Mouse (Mus musculus) naive thymus-derived CD4-positive, alpha-beta T cell, adult 2 months (primary cell): ENCODE measurements around the gene Cped1.
"Not testable (repeated sequence)": the region's sequence is repeated elsewhere in the genome, so short reads cannot be mapped to it uniquely, and the experiment has no call there.

ENCODE experiments used
- DNase-seq: peaks from one replicate; pipeline ENCODE4 v3.0.0-alpha.2; 2011; ENCODE audit warnings: low read depth

Gene Cped1

GRCm38 (mm10) chr6:22224351-22224750 lies 238.6 kb downstream of the Cped1 start:
- no peak for DNase-seq

- no peak for DNase-seq
Measured at GRCm38 (mm10) chr6:22231244-22231643, 245.5 kb downstream of the Cped1 start.

GRCm38 (mm10) chr6:22233517-22233916 lies 247.8 kb downstream of the Cped1 start:
- DNase-seq, result no peak

DNA sequence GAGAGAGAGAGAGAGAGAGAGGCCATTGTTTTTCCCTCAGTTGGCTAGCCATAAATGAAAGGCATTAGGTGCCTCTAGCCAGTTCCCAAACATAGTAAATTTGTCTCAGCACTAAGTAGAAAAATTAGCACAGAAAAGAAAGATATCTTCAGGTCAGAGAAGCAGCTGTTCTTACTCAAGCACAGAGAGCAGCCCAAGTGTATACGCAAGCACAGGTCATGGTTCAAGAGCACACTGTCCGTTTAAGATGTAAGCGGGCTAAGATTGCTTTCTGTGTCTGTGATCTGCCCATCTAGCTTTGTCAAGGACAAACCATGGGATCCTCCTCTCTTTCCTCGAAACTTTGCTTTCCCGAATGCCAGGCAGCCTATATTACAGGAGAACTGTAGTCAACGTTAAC lies 249.4 kb downstream of the Cped1 start:
- DNase-seq, result no peak

DNA sequence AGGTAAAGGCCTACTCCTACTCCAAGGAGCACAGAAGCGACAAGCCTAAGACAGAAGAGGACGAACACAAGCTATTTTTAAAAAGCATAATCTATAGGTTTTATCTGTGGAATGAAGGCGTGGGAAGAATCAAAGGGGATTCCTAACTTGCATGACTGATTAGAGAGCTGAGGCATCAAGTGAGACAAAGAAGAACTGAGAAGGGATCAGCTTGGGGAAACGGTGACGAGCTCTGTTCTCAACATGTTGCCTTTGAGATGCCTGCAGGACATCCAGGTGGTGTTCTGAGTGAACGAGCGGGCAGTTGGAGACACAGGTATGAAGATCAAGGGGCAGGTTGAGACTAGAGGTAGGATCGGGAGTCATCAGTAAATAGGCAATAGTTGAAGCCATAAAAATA lies 257.6 kb downstream of the Cped1 start:
- no peak for DNase-seq

GRCm38 (mm10) chr6:22246696-22247095 lies 261.0 kb downstream of the Cped1 start:
- no peak for DNase-seq

- DNase-seq, result no peak
Measured at GRCm38 (mm10) chr6:22258784-22259183, 273.1 kb downstream of the Cped1 start.

DNA sequence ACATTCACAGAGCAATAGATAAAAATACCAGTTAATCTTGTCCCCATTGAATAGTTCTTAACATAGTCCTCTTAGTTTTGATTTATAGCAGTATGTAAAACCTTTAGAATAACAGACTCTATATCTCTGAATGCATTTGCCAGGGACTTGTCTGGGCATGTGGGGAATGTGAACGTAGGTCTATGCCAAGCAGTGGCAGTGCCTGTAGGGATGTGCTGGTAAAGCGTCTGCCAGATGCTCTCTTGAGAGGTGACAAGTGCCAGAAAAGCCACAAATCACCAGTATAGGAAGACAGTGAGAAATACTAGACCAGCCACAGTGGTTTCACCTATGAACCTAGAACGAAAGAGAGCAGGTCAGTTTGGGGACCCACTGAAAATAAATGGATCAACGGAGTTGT lies 276.8 kb downstream of the Cped1 start:
- DNase-seq, result no peak

GRCm38 (mm10) chr6:22264094-22264493 lies 278.4 kb downstream of the Cped1 start:
- not testable (repeated sequence) for DNase-seq

DNA sequence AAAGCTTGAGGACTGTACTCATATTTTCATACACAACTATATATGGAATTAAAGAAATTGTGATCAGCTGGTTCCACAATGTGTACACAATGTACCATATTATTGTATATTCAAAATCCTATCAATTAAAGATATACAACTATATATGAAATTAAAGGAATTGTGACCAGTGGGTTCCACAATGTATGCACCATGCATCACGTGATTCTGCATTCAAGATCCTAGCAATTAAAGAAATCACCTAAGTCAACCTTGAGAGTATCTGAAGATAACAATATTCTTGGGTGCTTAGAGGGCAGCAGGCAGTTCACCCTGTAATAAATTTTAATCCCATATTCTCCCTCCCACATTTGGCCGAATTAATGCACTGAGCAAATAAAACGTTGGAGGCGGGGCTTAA lies 280.3 kb downstream of the Cped1 start:
- no peak for DNase-seq

DNA sequence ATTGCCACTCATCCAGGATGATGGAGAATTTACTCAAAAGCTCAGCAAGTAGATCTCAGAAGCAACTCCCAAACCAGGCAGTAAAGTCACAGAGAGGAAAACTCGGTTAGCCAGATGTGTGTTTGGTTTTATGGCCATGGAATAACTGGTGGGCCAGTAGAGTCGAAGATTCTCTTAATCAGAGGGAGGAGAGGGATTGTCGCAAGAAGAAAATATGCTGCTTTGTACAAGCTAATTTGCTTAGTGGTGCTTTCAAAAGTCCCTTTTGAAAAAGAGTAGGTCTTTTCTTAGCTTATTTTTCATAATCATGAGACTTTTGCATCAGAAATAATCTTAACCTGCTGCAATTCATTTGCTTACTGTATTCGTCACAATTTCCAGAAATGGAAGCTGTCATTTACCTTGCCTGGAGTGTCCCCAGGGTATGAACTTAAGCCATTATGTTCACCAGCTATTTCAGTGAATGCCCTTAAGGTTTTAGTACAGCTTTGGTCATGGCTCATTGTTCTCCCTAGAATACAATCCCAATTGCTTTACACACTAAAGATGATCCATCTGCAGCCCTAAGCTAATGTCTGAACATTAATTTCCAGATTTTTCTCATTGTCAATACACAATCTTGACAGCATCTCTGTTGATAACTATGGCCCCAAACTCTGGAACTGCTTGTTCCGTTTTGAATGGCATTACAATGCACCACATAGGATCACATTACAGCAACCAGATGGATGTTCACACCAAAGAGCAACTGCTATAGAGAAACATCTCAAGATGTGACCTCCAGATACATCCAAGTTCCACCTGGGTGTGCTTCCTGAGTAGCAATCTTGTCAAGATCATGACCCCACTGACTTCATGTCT lies 282.3 kb downstream of the Cped1 start:
- no peak for DNase-seq

DNA sequence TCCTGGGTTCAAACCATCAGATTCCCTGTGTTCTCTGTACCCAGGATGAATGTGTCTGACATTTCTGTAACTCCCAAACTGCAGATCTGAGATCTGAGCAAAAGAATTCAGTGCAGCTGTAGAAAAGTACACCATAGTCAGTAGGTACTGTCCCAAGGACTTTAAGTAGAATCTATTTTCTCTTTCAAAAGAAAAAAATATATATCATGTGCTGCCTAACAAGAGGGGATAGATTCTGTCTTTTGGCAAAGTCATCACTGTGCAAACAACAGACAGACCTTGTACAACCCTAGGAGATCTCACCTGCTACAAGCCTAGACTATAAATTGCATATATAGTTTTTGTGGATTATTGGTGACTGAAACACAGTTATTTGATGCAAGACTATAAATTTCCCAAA lies 283.0 kb downstream of the Cped1 start:
- DNase-seq, result no peak

DNA sequence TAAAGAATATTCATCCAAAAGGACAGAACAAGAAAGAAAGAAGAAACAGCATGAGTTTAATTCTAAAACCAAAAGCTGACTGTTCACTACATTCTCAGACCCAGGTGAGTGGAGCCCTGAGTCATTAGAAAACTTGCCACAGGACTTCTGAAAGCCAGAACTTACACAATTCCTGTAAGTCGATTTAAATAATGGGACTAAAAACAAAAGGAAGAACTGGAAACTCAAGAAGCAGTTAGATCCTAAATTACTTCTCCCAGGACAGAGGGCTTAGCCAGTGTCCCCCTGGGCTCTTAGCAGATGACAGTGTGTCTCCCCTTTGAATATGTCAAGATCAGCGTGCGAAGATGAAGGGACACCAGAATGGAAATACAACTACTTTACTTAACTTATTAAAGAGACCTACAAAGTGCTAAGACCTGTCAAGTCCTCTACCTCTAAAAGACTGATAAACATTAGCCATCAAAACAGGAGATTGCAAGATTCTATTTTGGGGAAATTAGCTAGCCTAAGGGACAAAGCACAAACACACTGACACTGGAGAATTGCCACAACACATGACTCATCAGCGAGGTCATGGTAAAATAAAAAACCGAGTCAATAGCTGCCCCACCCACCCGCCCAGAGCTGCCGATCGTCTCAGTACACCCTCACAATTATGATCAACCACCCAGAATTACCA lies 284.3 kb downstream of the Cped1 start:
- no peak for DNase-seq

- DNase-seq, result no peak
Measured at GRCm38 (mm10) chr6:22277941-22278340, 292.2 kb downstream of the Cped1 start.

GRCm38 (mm10) chr6:22280217-22280861 lies 294.6 kb downstream of the Cped1 start:
- DNase-seq, result no peak

- DNase-seq, result no peak
Measured at GRCm38 (mm10) chr6:22282405-22282804, 296.7 kb downstream of the Cped1 start.

GRCm38 (mm10) chr6:22288004-22288736 lies 302.5 kb downstream of the Cped1 start, which contains the start of gene Wnt16:
Wnt16 (plus strand) TSS chr6:22288227.
- DNase-seq, result no peak

- DNase-seq, result peak; percentile 38
Measured at GRCm38 (mm10) chr6:22288737-22289460, 303.2 kb downstream of the Cped1 start.

- DNase-seq, result no peak
Measured at GRCm38 (mm10) chr6:22289461-22290021, 303.8 kb downstream of the Cped1 start.

DNA sequence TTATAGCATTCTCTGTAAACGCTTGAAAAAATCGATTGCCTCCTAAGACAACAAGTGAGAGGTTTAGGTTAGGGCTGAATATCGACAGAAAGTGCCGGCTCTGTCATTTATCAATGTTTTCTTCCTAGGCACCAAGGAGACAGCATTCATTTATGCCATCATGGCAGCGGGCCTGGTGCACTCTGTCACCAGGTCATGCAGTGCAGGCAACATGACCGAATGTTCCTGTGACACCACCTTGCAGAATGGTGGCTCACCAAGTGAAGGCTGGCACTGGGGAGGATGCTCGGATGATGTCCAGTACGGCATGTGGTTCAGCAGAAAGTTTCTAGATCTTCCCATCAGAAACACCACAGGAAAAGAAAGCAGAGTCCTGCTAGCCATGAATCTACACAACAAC lies 305.1 kb downstream of the Cped1 start:
- DNase-seq, result no peak

DNA sequence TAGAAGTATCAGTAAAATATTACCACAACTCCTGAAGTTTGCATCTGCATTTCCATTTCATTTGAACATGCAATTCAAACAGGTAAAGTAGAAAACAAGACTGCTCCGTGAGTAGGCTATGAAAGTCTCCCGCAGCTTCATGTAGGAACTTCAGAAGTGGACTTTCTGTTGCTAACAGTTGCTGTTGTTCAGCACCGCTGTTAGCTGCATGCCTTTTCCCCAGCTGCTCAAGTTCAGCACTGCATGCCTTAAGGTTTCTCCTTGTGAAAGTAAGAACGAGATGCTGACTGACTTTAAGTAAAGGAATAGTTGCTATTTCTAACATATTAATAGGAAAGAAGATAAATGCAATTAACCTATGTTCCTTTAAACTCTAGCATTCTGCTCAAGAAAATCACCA lies 306.3 kb downstream of the Cped1 start:
- no peak for DNase-seq
